Mouse (Mus musculus) midbrain, postnatal 0 days (tissue): ENCODE measurements around the gene Eif5. TPM values are rescaled to one million over a fixed set of nuclear protein-coding genes. Genes with fewer than 3 reads are reported as not detected.

ENCODE experiments used
- ATAC-seq: fragments of 200-750 bp; cut with Nextera tagmentation; 2 replicates; pipeline ENCODE4 v1.8.0; 2017; ENCODE audit warnings: moderate number of reproducible peaks, mild to moderate bottlenecking, moderate TSS enrichment, moderate library complexity; ENCODE audit not compliant: low FRiP score
- DNase-seq: peaks from one replicate; pipeline ENCODE4 v3.0.0-alpha.2; 2015; ENCODE audit warnings: low spot score
- H3K27ac ChIP-seq: fragments of 300-500 bp; sonication (generic); 2 replicates; pipeline ENCODE4 v1.5.1; 2014; ENCODE audit warnings: low read depth, mild to moderate bottlenecking, low read length, mixed read lengths
- H3K27me3 ChIP-seq: fragments of 300-500 bp; sonication (generic); 2 replicates; pipeline ENCODE4 v1.6.1; 2014; ENCODE audit warnings: low read length, control low read depth, mixed read lengths; ENCODE audit not compliant: insufficient read depth
- H3K36me3 ChIP-seq: fragments of 300-500 bp; sonication (generic); 2 replicates; pipeline ENCODE4 v1.6.1; 2014; ENCODE audit warnings: low read length, control low read depth, mixed read lengths; ENCODE audit not compliant: insufficient read depth
- H3K4me1 ChIP-seq: fragments of 300-500 bp; sonication (generic); 2 replicates; pipeline ENCODE4 v1.6.1; 2014; ENCODE audit warnings: mild to moderate bottlenecking, control low read depth, antibody characterized with exemption, low read length, mixed read lengths; ENCODE audit not compliant: insufficient read depth
- H3K4me2 ChIP-seq: fragments of 300-500 bp; sonication (generic); 2 replicates; pipeline ENCODE4 v1.6.1; 2014; ENCODE audit warnings: low read depth, mild to moderate bottlenecking, low read length, mixed read lengths; ENCODE audit not compliant: poor library complexity, severe bottlenecking
- H3K4me3 ChIP-seq: fragments of 300-500 bp; sonication (generic); 2 replicates; pipeline ENCODE4 v1.5.1; 2014; ENCODE audit warnings: low read depth, mild to moderate bottlenecking, low read length, moderate library complexity
- H3K9ac ChIP-seq: fragments of 300-500 bp; sonication (generic); replicated peaks from 2 replicates; pipeline ENCODE4 v1.6.1; 2014; ENCODE audit warnings: mild to moderate bottlenecking, low read length, moderate library complexity, mixed read lengths; ENCODE audit not compliant: poor library complexity, severe bottlenecking
- H3K9me3 ChIP-seq: fragments of 300-500 bp; sonication (generic); 2 replicates; pipeline ENCODE4 v1.6.1; 2016; ENCODE audit warnings: low read length, control low read depth
- CTCF ChIP-seq: IDR thresholded peaks from 2 replicates; pipeline ENCODE4 v1.5.1; 2016; ENCODE audit warnings: antibody characterized with exemption, mild to moderate bottlenecking
- WGBS: fragments of 180-500 bp; shearing (Covaris S2); extraction: QIAGEN DNeasy Blood & Tissue Kit; methylation state at CpG from one replicate; pipeline ENCODE4 v1.1.7; 2014; 5-methylcytosine and 5-hydroxymethylcytosine counted together
- polyA plus RNA-seq: library from polyadenylated mRNA; unstranded; fragments of >200 nt; fragmentation: Nextera tagmentation; extraction: Ambion mirVana; gene quantifications from 2 replicates; pipeline ENCODE4 v1.2.1, GENCODE M21; 2015
- total RNA-seq: library from RNA; depleted of rRNA; stranded (reverse); fragments of >200 nt; gene quantifications from 2 replicates; pipeline ENCODE4 v1.2.3, GENCODE M21; 2014

Eif5 gene
- total and polyA plus RNA-seq, 2 experiments from 2014 or later = 283 to 640 TPM

GRCm38 (mm10) chr12:111573315-111573714, 35.5 kb downstream of the Eif5 start:
- ATAC-seq = no peak
- DNase-seq = no peak
- no peak for TF ChIP-seq CTCF
- Histone ChIP-seq H3K27me3 (no peaks in the 10 kb centered on the region), H3K4me1 (peaks cover 14% of the 10 kb centered on the region; the same call in 1 of the 2 replicates), H3K9me3 (no peaks in the 10 kb centered on the region), H3K4me3 (peak overlapping the region; percentile 82), H3K27ac (peak overlapping the region; percentile 96; the same call in 1 of the 2 replicates), H3K9ac (peak overlapping the region; percentile 57), H3K4me2 (peak overlapping the region; percentile 91), H3K36me3 (no peaks in the 10 kb centered on the region)
- 41% methylated on average over 6 of the region's 6 CpGs for WGBS

GRCm38 (mm10) chr12:111574074-111574886, 36.5 kb downstream of the Eif5 start, which contains the start of gene Mark3:
Gene Mark3, plus strand, starts transcription at chr12:111574523.
- ATAC-seq (peak; percentile 97), DNase-seq (peak; percentile 99)
- Histone ChIP-seq H3K36me3 (no peaks in the 10 kb centered on the region), H3K4me2 (peak within 1 kb of the TSS; percentile 91), H3K9ac (peak within 1 kb of the TSS; percentile 98), H3K9me3 (no peaks in the 10 kb centered on the region), H3K4me1 (peaks cover 14% of the 10 kb centered on the region; the same call in 1 of the 2 replicates), H3K27me3 (no peaks in the 10 kb centered on the region), H3K4me3 (peak within 1 kb of the TSS; percentile 82), H3K27ac (peak within 1 kb of the TSS; percentile 96)
- TF ChIP-seq CTCF = no peak
- under 1% methylated on average over 55 of the region's 75 CpGs for WGBS

GRCm38 (mm10) chr12:111574887-111575838, 37.3 kb downstream of the Eif5 start:
- H3K9ac ChIP-seq = peak overlapping the region; percentile 98
- under 1% methylated on average over 48 of the region's 58 CpGs for WGBS

GRCm38 (mm10) chr12:111583058-111583457, 45.2 kb downstream of the Eif5 start:
- WGBS = 85% methylated on average over 1 of the region's 1 CpGs
- ATAC-seq (no peak), DNase-seq (no peak)
- no peaks in the 10 kb centered on the region for H3K36me3 ChIP-seq
- no peaks in the 10 kb centered on the region for H3K9me3 ChIP-seq
- no peak overlapping the region for H3K27ac ChIP-seq
- no peak overlapping the region for H3K4me3 ChIP-seq
- H3K9ac ChIP-seq = no peak overlapping the region
- H3K27me3 ChIP-seq = no peaks in the 10 kb centered on the region
- H3K4me1 ChIP-seq = no peaks in the 10 kb centered on the region
- no peak for TF ChIP-seq CTCF
- no peak overlapping the region for H3K4me2 ChIP-seq

More at GRCm38 (mm10) chr12:111574887-111575838, 37.3 kb downstream of the Eif5 start:
- H3K27me3 ChIP-seq = no peaks in the 10 kb centered on the region
- peak overlapping the region; percentile 82 for H3K4me3 ChIP-seq
- H3K4me2 ChIP-seq = peak overlapping the region; percentile 91
- H3K36me3 ChIP-seq = no peaks in the 10 kb centered on the region
- H3K4me1 ChIP-seq = peaks cover 14% of the 10 kb centered on the region; the same call in 1 of the 2 replicates
- no peak for TF ChIP-seq CTCF
- no peaks in the 10 kb centered on the region for H3K9me3 ChIP-seq
- peak overlapping the region; percentile 96 for H3K27ac ChIP-seq
- DNase-seq (peak; percentile 43), ATAC-seq (peak; percentile 35; the same call in 1 of the 2 replicates)

- ATAC-seq = no peak
- TF ChIP-seq CTCF = no peak
Measured at GRCm38 (mm10) chr12:111584401-111584800, 46.6 kb downstream of the Eif5 start.

More at GRCm38 (mm10) chr12:111584401-111584800, 46.6 kb downstream of the Eif5 start:
- Histone ChIP-seq H3K4me2 (no peak overlapping the region), H3K9ac (no peak overlapping the region), H3K27ac (no peak overlapping the region), H3K4me3 (no peak overlapping the region), H3K27me3 (no peaks in the 10 kb centered on the region), H3K9me3 (no peaks in the 10 kb centered on the region), H3K4me1 (no peaks in the 10 kb centered on the region), H3K36me3 (no peaks in the 10 kb centered on the region)
- WGBS = 84% methylated on average over 1 of the region's 1 CpGs
- DNase-seq = no peak
